In the genomic region with DNA sequence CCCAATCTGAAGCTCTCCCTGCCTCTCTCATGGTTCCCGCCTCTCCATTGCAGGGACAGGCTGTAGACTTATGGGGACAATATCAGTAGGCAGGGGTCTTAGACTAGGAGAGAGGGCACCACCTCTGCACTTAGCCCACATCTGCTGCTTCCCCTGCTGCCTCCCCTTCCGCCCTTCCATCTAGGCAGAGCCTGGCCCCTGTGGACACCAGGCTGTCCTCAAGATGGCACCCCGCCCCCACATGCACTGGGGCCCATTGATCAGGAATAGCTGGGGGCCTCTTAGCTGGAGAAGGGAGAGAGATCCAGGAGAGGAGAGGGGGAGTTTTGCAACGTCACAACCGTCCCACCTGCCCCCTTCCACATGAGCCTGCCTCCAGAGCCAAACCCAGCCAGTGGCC, we compare ENCODE assay signal across 20 mouse cellular contexts. TPM values are rescaled to one million over a fixed set of nuclear protein-coding genes. Genes with fewer than 3 reads are reported as not detected.
"Had no signal": no experiment of that assay in that cellular context is flagged by ENCODE, and none has a peak within 500 bp of the region (broad histone marks: within the 10 kb centered on the region; RNA-seq: fewer than 3 reads in every experiment).

A gene (plus strand): TSS at position 337 of the 400 bp plus-strand sequence.

- H3K4me1 ChIP-seq: limb, embryonic 15.5 days had no signal

- H3K9ac ChIP-seq: limb, embryonic 15.5 days; liver, embryonic 12.5 days; lung, embryonic 14.5 days; neural tube, embryonic 12.5 days had no signal

- H3K27me3 ChIP-seq: limb, embryonic 15.5 days; neural tube, embryonic 12.5 days had no signal

- ATAC-seq: liver, embryonic 12.5 days had no signal

- H3K27ac ChIP-seq: limb, embryonic 15.5 days; liver, embryonic 12.5 days; neural tube, embryonic 12.5 days had no signal

- H3K4me3 ChIP-seq: limb, embryonic 15.5 days; liver, embryonic 12.5 days; neural tube, embryonic 12.5 days had no signal

- DNase-seq: kidney, adult 11 months; kidney, postnatal 14 days; lung, embryonic 14.5 days; lung, postnatal 10 days; lung, postnatal 4 days; midbrain, embryonic 14.5 days; thymus, adult 18-20 months; thymus, postnatal 14 days had no signal

- H3K9me3 ChIP-seq: limb, embryonic 15.5 days; liver, embryonic 12.5 days; neural tube, embryonic 12.5 days had no signal

- H3K4me2 ChIP-seq: limb, embryonic 15.5 days; liver, embryonic 12.5 days; lung, embryonic 14.5 days; neural tube, embryonic 12.5 days had no signal

- H3K36me3 ChIP-seq: limb, embryonic 15.5 days; neural tube, embryonic 12.5 days had no signal

RNA-seq across cellular contexts. Expression of the gene that starts here (rescaled TPM):
- total RNA-seq: layer of hippocampus, adult 8-10 months; layer of hippocampus, postnatal 14 days; left cerebral cortex, adult 18-20 months; left cerebral cortex, postnatal 25 days; monocyte, adult 5-6 weeks; neutrophil, adult 5-6 weeks had no signal
- polyA plus RNA-seq: large intestine, adult 2 months; limb, embryonic 15.5 days; liver, embryonic 16.5 days; lung, embryonic 14.5 days; midbrain, embryonic 14.5 days; neural tube, embryonic 12.5 days; stomach, embryonic 14.5 days had no signal
